Mouse (Mus musculus) MEL (cell line): ENCODE results near the gene Cnot3. TPM values are rescaled to one million over a fixed set of nuclear protein-coding genes. Genes with fewer than 3 reads are reported as not detected.

Experiments used
- DNase-seq: peaks from one replicate; pipeline ENCODE4 v3.0.0; 2011; ENCODE audit warnings: low read depth, low spot score
- H3K27ac ChIP-seq: 2 replicates; pipeline ENCODE4 v1.5.1; 2012; ENCODE audit warnings: low read depth, mild to moderate bottlenecking, control low read depth, low read length, moderate library complexity; ENCODE audit not compliant: control insufficient read depth
- H3K27me3 ChIP-seq, 2 experiments: fragments of 150-350 bp in 1 of 2; sonication (generic) in 1 of 2; 2 replicates each; pipeline ENCODE4 v1.6.1; 2012; ENCODE audit warnings: low read length in 2 of 2, mild to moderate bottlenecking in 2 of 2, improper control_type of control experiment in 1 of 2, moderate library complexity in 1 of 2; ENCODE audit not compliant: insufficient read depth in 2 of 2, control insufficient read depth in 1 of 2
- H3K36me3 ChIP-seq, 2 experiments: 2 replicates each; pipeline ENCODE4 v1.6.1; 2012 to 2014; ENCODE audit warnings: low read length in 2 of 2, improper control_type of control experiment in 1 of 2, inconsistent platforms in 1 of 2, mild to moderate bottlenecking in 1 of 2; ENCODE audit not compliant: insufficient read depth in 2 of 2, control insufficient read depth in 1 of 2
- H3K4me1 ChIP-seq, 2 experiments: fragments of 150-350 bp in 1 of 2; sonication (generic) in 1 of 2; 2 replicates each; pipeline ENCODE4 v1.6.1; 2012; ENCODE audit warnings: low read length in 2 of 2, improper control_type of control experiment in 1 of 2, mild to moderate bottlenecking in 1 of 2; ENCODE audit not compliant: insufficient read depth in 2 of 2, control insufficient read depth in 1 of 2
- H3K4me3 ChIP-seq, 2 experiments: fragments of 150-350 bp in 1 of 2; sonication (generic) in 1 of 2; 2 replicates each; pipeline ENCODE4 v1.5.1; 2012; ENCODE audit warnings: low read depth in 2 of 2, low read length in 2 of 2, mild to moderate bottlenecking in 2 of 2, moderate library complexity in 2 of 2, control low read depth in 1 of 2, improper control_type of control experiment in 1 of 2; ENCODE audit not compliant: control insufficient read depth in 1 of 2, insufficient read depth in 1 of 2
- H3K79me2 ChIP-seq: 2 replicates; pipeline ENCODE4 v1.6.1; 2012; ENCODE audit warnings: mild to moderate bottlenecking, low read length, moderate library complexity; ENCODE audit not compliant: control insufficient read depth, poor library complexity, insufficient read depth
- H3K9ac ChIP-seq: 2 replicates; pipeline ENCODE4 v1.6.1; 2012; ENCODE audit warnings: low read depth, mild to moderate bottlenecking, control low read depth, low read length, moderate library complexity; ENCODE audit not compliant: control insufficient read depth, poor library complexity, severe bottlenecking
- H3K9me3 ChIP-seq: fragments of 150-350 bp; sonication (generic); replicated peaks from 2 replicates; pipeline ENCODE4 v1.6.1; 2012; ENCODE audit warnings: mild to moderate bottlenecking, low read length, improper control_type of control experiment, moderate library complexity; ENCODE audit not compliant: insufficient read depth
- BHLHE40 ChIP-seq: IDR thresholded peaks from 2 replicates; pipeline ENCODE4 v1.6.1; 2012; ENCODE audit warnings: low read depth, mild to moderate bottlenecking, inconsistent platforms, low read length, improper control_type of control experiment, borderline replicate concordance
- CHD1 ChIP-seq: IDR thresholded peaks from 2 replicates; pipeline ENCODE4 v1.6.1; 2012; ENCODE audit warnings: low read depth, mild to moderate bottlenecking, inconsistent platforms, low read length, improper control_type of control experiment
- E2F4 ChIP-seq: IDR thresholded peaks from 2 replicates; pipeline ENCODE4 v1.6.1; 2011; ENCODE audit warnings: low read depth, low read length, improper control_type of control experiment, borderline replicate concordance
- ELF1 ChIP-seq: IDR thresholded peaks from 2 replicates; pipeline ENCODE4 v1.6.1; 2014; ENCODE audit warnings: low read depth, mild to moderate bottlenecking, inconsistent platforms, low read length, improper control_type of control experiment, moderate library complexity
- EP300 ChIP-seq, 2 experiments: IDR thresholded peaks; 2 replicates each; pipeline ENCODE4 v1.6.1; 2011; ENCODE audit warnings: improper control_type of control experiment in 2 of 2, low read length in 2 of 2, low read depth in 1 of 2, mild to moderate bottlenecking in 1 of 2
- ETS1 ChIP-seq: IDR thresholded peaks from 2 replicates; pipeline ENCODE4 v1.6.1; 2012; ENCODE audit warnings: low read depth, mild to moderate bottlenecking, inconsistent platforms, low read length, improper control_type of control experiment, moderate library complexity
- GATA1 ChIP-seq: IDR thresholded peaks from 2 replicates; pipeline ENCODE4 v1.6.1; 2011; ENCODE audit warnings: low read depth, low read length, improper control_type of control experiment
- HCFC1 ChIP-seq: IDR thresholded peaks from 2 replicates; pipeline ENCODE4 v1.6.1; 2012; ENCODE audit warnings: low read depth, mild to moderate bottlenecking, inconsistent platforms, low read length, improper control_type of control experiment, moderate library complexity
- KAT2A ChIP-seq: conservative IDR thresholded peaks from 2 replicates; pipeline ENCODE4 v1.6.1; 2012; ENCODE audit warnings: low read depth, low read length, improper control_type of control experiment, inconsistent platforms
- MAX ChIP-seq: IDR thresholded peaks from 2 replicates; pipeline ENCODE4 v1.6.1; 2011; ENCODE audit warnings: low read length, improper control_type of control experiment
- MEF2A ChIP-seq: IDR thresholded peaks from 2 replicates; pipeline ENCODE4 v1.6.1; 2014; ENCODE audit warnings: low read depth, mild to moderate bottlenecking, inconsistent platforms, low read length, improper control_type of control experiment; ENCODE audit not compliant: poor library complexity, insufficient replicate concordance, severe bottlenecking; ENCODE audit errors: extremely low read depth
- MYC ChIP-seq: IDR thresholded peaks from 2 replicates; pipeline ENCODE4 v1.6.1; 2011; ENCODE audit warnings: low read depth, mild to moderate bottlenecking, low read length, improper control_type of control experiment, moderate library complexity
- NELFE ChIP-seq: IDR thresholded peaks from 2 replicates; pipeline ENCODE4 v1.6.1; 2011; ENCODE audit warnings: low read depth, low read length, improper control_type of control experiment
- RAD21 ChIP-seq: IDR thresholded peaks from 2 replicates; pipeline ENCODE4 v1.6.1; 2011; ENCODE audit warnings: mild to moderate bottlenecking, low read depth, low read length, improper control_type of control experiment
- SIN3A ChIP-seq: IDR thresholded peaks from 2 replicates; pipeline ENCODE4 v1.6.1; 2012; ENCODE audit warnings: low read length, improper control_type of control experiment, inconsistent platforms
- SMC3 ChIP-seq: IDR thresholded peaks from 2 replicates; pipeline ENCODE4 v1.6.1; 2011; ENCODE audit warnings: low read depth, low read length, improper control_type of control experiment
- TAL1 ChIP-seq: IDR thresholded peaks from 2 replicates; pipeline ENCODE4 v1.6.1; 2012; ENCODE audit warnings: mild to moderate bottlenecking, inconsistent platforms, low read length, moderate library complexity, mixed read lengths
- TBP ChIP-seq: IDR thresholded peaks from 2 replicates; pipeline ENCODE4 v1.8.0; 2011; ENCODE audit warnings: low read depth, low read length, improper control_type of control experiment
- TCF12 ChIP-seq: IDR thresholded peaks from 2 replicates; pipeline ENCODE4 v1.6.1; 2014; ENCODE audit warnings: low read depth, mild to moderate bottlenecking, inconsistent platforms, low read length, improper control_type of control experiment, moderate library complexity
- USF2 ChIP-seq, 2 experiments: IDR thresholded peaks; 2 replicates each; pipeline ENCODE4 v1.6.1; 2011 to 2012; ENCODE audit warnings: improper control_type of control experiment in 2 of 2, low read length in 2 of 2, borderline replicate concordance in 1 of 2, inconsistent platforms in 1 of 2, low read depth in 1 of 2, mild to moderate bottlenecking in 1 of 2; ENCODE audit not compliant: insufficient read depth in 1 of 2
- polyA plus RNA-seq, 2 experiments: library from polyadenylated mRNA; stranded (reverse) in 1 of 2; unstranded in 1 of 2; fragments of >175 nt in 1 of 2; fragments of >200 nt in 1 of 2; gene quantifications; 2 replicates each; pipeline versions ENCODE4 v1.2.1 to v1.2.4; 2012; ENCODE audit warnings: low replicate concordance in 2 of 2, low read depth in 1 of 2; ENCODE audit not compliant: insufficient read length in 2 of 2, insufficient read depth in 1 of 2, missing spikeins in 1 of 2
- total RNA-seq: library from RNA; depleted of rRNA; stranded (reverse); fragments of 300-350 nt; gene quantifications from 2 replicates; pipeline ENCODE4 v1.2.3, GENCODE M21; 2012

Cnot3 gene
- total and polyA plus RNA-seq, 3 experiments, result 17.4 to 118 (median 86.6) TPM

GRCm38 (mm10) chr7:3676371-3676770 lies 31.3 kb downstream of the Cnot3 start:
- Histone ChIP-seq H3K4me1 (no peaks in the 10 kb centered on the region), H3K9me3 (no peaks in the 10 kb centered on the region), H3K27me3 (no peaks in the 10 kb centered on the region), H3K79me2 (no peaks in the 10 kb centered on the region), H3K9ac (no peak overlapping the region), H3K36me3 (no peaks in the 10 kb centered on the region), H3K4me3 (no peak overlapping the region), H3K27ac (no peak overlapping the region)
- no peak for TF ChIP-seq TAL1
- TF ChIP-seq BHLHE40, result no peak
- no peak for TF ChIP-seq MEF2A
- TF ChIP-seq TBP, result no peak
- TF ChIP-seq TCF12, result no peak
- no peak for TF ChIP-seq SIN3A
- TF ChIP-seq E2F4, result no peak
- TF ChIP-seq MYC, result no peak
- no peak for TF ChIP-seq ETS1
- TF ChIP-seq HCFC1, result no peak
- TF ChIP-seq, all 39 proteins: peak for 0
- DNase-seq, result no peak

GRCm38 (mm10) chr7:3677342-3677741 lies 32.3 kb downstream of the Cnot3 start, which contains the start of gene Tmc4:
TSS of gene Tmc4 (minus strand) at chr7:3677553.
- TF ChIP-seq EP300 (IDR thresholded peaks at IDR 0.05; ENCODE audit: low read depth in 1 of 2, low read length in 2 of 2) (no peak), USF2 (IDR thresholded peaks at IDR 0.05; ENCODE audit: borderline replicate concordance in 1 of 2, insufficient read depth in 1 of 2, low read depth in 1 of 2, low read length in 2 of 2) (no peak), MYC (no peak), RAD21 (no peak), GATA1 (no peak), BHLHE40 (no peak), NELFE (no peak), KAT2A (no peak), MAX (no peak), SMC3 (no peak), ELF1 (no peak), CHD1 (no peak)
- Histone ChIP-seq H3K9ac (no peak within 1 kb of the TSS), H3K4me3 (no peak within 1 kb of the TSS), H3K27ac (no peak within 1 kb of the TSS), H3K79me2 (no peaks in the 10 kb centered on the region), H3K27me3 (no peaks in the 10 kb centered on the region), H3K4me1 (no peaks in the 10 kb centered on the region), H3K9me3 (no peaks in the 10 kb centered on the region), H3K36me3 (no peaks in the 10 kb centered on the region)
- no peak for DNase-seq
